Mouse (Mus musculus) left cerebral cortex, adult 8-10 months (tissue): ENCODE data around the gene Gstp2. TPM values are rescaled to one million over a fixed set of nuclear protein-coding genes. Genes with fewer than 3 reads are reported as not detected.
A peak's percentile ranks its signal among the peaks of the same experiment; 100 is the strongest.
"Not testable (repeated sequence)": the region's sequence is repeated elsewhere in the genome, so short reads cannot be mapped to it uniquely, and the experiment has no call there.

ENCODE experiments used
- DNase-seq, 2 experiments: peaks; one replicate each; pipeline ENCODE4 v3.0.0; 2022; ENCODE audit warnings: low spot score in 2 of 2
- total RNA-seq, 4 experiments: library from RNA; stranded (reverse); gene quantifications; 2 replicates each; pipeline ENCODE4 v1.2.4; 2022

Gene Gstp2
- total RNA-seq, 4 experiments from 2014 or later, result 43.0 to 73.3 (median 55.7) TPM

- not testable (repeated sequence) for DNase-seq
Observed at GRCm38 (mm10) chr19:4049069-4049468, 3.2 kb upstream of the Gstp2 start.

GRCm38 (mm10) chr19:4047859-4048258, 2.0 kb upstream of the Gstp2 start:
- peak; percentile 25 to 40 for DNase-seq

- no peak for DNase-seq
Observed at GRCm38 (mm10) chr19:4046866-4047254, 1.0 kb upstream of the Gstp2 start.

- DNase-seq, result not testable (repeated sequence)
Observed at GRCm38 (mm10) chr19:4044109-4044508, 1.7 kb downstream of the Gstp2 start.

GRCm38 (mm10) chr19:4042124-4042523, 3.7 kb downstream of the Gstp2 start:
- no peak for DNase-seq

- DNase-seq, result not testable (repeated sequence)
Observed at GRCm38 (mm10) chr19:4041500-4041899, 4.3 kb downstream of the Gstp2 start.

- DNase-seq, result not testable (repeated sequence)
Observed at GRCm38 (mm10) chr19:4040941-4041340, 4.9 kb downstream of the Gstp2 start.

GRCm38 (mm10) chr19:4037788-4038232, 8.0 kb downstream of the Gstp2 start, which contains the start of gene Gstp1:
TSS of gene Gstp1 (minus strand) at chr19:4037985.
- DNase-seq, result peak; percentile 84 to 85

- not testable (repeated sequence) for DNase-seq
Observed at GRCm38 (mm10) chr19:4037154-4037787, 8.6 kb downstream of the Gstp2 start.

GRCm38 (mm10) chr19:4036327-4037045, 9.3 kb downstream of the Gstp2 start:
- DNase-seq, result no peak

GRCm38 (mm10) chr19:4033742-4034141, 12.1 kb downstream of the Gstp2 start:
- DNase-seq, result no peak

- no peak for DNase-seq
Observed at GRCm38 (mm10) chr19:4033298-4033697, 12.5 kb downstream of the Gstp2 start.

GRCm38 (mm10) chr19:4032668-4033067, 13.2 kb downstream of the Gstp2 start:
- no peak for DNase-seq

GRCm38 (mm10) chr19:4027576-4027975, 18.2 kb downstream of the Gstp2 start:
- DNase-seq, result no peak

GRCm38 (mm10) chr19:4023185-4023584, 22.6 kb downstream of the Gstp2 start:
- no peak for DNase-seq

- DNase-seq, result peak; percentile 46 to 68
Observed at GRCm38 (mm10) chr19:4018743-4019583, 26.9 kb downstream of the Gstp2 start.

GRCm38 (mm10) chr19:4017921-4018587, 27.8 kb downstream of the Gstp2 start:
- no peak for DNase-seq

- DNase-seq, result no peak
Observed at GRCm38 (mm10) chr19:4015635-4016034, 30.2 kb downstream of the Gstp2 start.

- no peak for DNase-seq
Observed at GRCm38 (mm10) chr19:4014802-4015201, 31.0 kb downstream of the Gstp2 start.

GRCm38 (mm10) chr19:4013066-4013465, 32.8 kb downstream of the Gstp2 start:
- DNase-seq, result no peak

GRCm38 (mm10) chr19:4012432-4013022, 33.3 kb downstream of the Gstp2 start, which contains the start of gene Ndufv1:
TSS of gene Ndufv1 (minus strand) at chr19:4012806.
- peak; percentile 93 to 99 for DNase-seq
